Mouse (Mus musculus): ENCODE measurements around the gene Gm17535.
A peak's percentile ranks its signal among the peaks of the same experiment; 100 is the strongest.
"Not testable (repeated sequence)": the region's sequence is repeated elsewhere in the genome, so short reads cannot be mapped to it uniquely, and the experiment has no call there.

Gene Gm17535

GRCm38 (mm10) chr9:3024912-3025467, 9.4 kb upstream of the Gm17535 start, which contains the start of gene Gm10717:
Gene Gm10717, plus strand, starts transcription at chr9:3025417.
- DNase-seq (ENCODE audit: low read depth, low spot score): not testable (repeated sequence)

GRCm38 (mm10) chr9:3025653-3026052, 8.7 kb upstream of the Gm17535 start:
- not testable (repeated sequence) for DNase-seq (ENCODE audit: low read depth, low spot score)

GRCm38 (mm10) chr9:3026136-3026535, 8.3 kb upstream of the Gm17535 start:
- DNase-seq (ENCODE audit: low read depth, low spot score): not testable (repeated sequence)

GRCm38 (mm10) chr9:3026741-3027140, 7.7 kb upstream of the Gm17535 start:
- not testable (repeated sequence) for DNase-seq (ENCODE audit: low read depth, low spot score)

- DNase-seq (ENCODE audit: low read depth, low spot score): peak; percentile 24
Observed at GRCm38 (mm10) chr9:3027200-3027599, 7.2 kb upstream of the Gm17535 start.

- DNase-seq (ENCODE audit: low read depth, low spot score): not testable (repeated sequence)
Observed at GRCm38 (mm10) chr9:3029276-3030000, 5.0 kb upstream of the Gm17535 start.

GRCm38 (mm10) chr9:3030677-3031318, 3.6 kb upstream of the Gm17535 start:
- peak; percentile 78 for DNase-seq (ENCODE audit: low read depth, low spot score)

- DNase-seq (ENCODE audit: low read depth, low spot score): not testable (repeated sequence)
Observed at GRCm38 (mm10) chr9:3036577-3036976, 2.2 kb downstream of the Gm17535 start, which contains the start of gene Gm10715. Gene Gm10715, plus strand, starts transcription at chr9:3036877.

- DNase-seq (ENCODE audit: low read depth, low spot score): not testable (repeated sequence)
Observed at GRCm38 (mm10) chr9:3038161-3038560, 3.8 kb downstream of the Gm17535 start.

Measured in telencephalon, adult 2 months (tissue).